Mouse (Mus musculus): ENCODE data around the gene Kat2a.
"Not testable (repeated sequence)": the region's sequence is repeated elsewhere in the genome, so short reads cannot be mapped to it uniquely, and the experiment has no call there.

Kat2a gene

DNA sequence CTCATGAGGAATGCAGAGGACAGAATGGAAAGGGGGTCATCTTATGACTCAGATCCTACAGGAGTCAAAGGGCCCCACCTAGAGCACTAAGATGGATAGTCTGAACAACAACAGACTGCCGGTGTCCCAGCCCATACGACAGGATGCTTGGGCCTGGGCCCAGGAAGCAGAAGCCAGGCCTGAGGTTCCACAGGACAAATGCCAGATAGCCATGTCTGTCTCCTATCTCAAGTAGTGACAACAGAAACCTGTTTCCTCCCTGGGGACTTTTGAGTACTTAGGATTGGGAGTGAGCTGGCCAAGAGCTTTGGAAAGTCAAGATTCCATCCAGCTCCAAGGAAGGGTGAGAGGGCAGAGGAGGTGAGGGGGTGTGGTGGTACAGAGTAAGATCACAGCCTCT lies 40.3 kb downstream of the Kat2a start:
- no peak for DNase-seq (ENCODE audit: low spot score)

GRCm38 (mm10) chr11:100671049-100671448 lies 41.2 kb downstream of the Kat2a start:
- DNase-seq (ENCODE audit: low spot score), result no peak

- no peak for DNase-seq (ENCODE audit: low spot score)
Observed at GRCm38 (mm10) chr11:100659806-100660205, 52.5 kb downstream of the Kat2a start.

- DNase-seq (ENCODE audit: low spot score), result no peak
Observed at GRCm38 (mm10) chr11:100656458-100656857, 55.8 kb downstream of the Kat2a start.

DNA sequence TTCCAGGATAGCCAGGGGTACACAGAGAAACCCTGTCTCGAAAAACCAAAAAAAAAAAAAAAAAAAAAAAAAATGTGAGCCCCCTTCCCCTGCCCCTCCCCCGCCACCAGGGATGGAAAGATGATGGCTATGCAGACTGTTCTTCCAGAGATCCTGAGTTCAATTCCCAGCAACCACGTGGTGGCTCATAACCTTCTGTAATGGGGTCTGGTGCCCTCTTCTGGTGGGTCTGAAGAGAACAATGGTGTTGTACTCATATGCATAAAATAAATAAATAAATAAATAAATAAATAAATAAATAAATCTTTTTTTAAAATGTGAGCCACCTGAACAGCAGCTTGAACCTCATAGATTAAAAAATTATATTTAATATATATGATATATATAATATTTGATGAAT lies 56.7 kb downstream of the Kat2a start:
- DNase-seq (ENCODE audit: low spot score), result not testable (repeated sequence)
